Comparison of ENCODE assay signal across 8 mouse cellular contexts in genomic region chr4:135411633-135412032, GRCm38 (mm10). TPM values are rescaled to one million over a fixed set of nuclear protein-coding genes. Genes with fewer than 3 reads are reported as not detected.
DNase-seq lines count a peak whose midpoint lies in the region; ATAC-seq lines count a peak whose summit lies in the region.

No protein-coding gene starts in this region.

- H3K4me2 ChIP-seq in forebrain, embryonic 14.5 days (ENCODE audit: low read length) = no peak overlapping the region
- H3K4me2 ChIP-seq in forebrain, embryonic 15.5 days (replicated peaks) = no peak overlapping the region
- H3K4me2 ChIP-seq in embryonic facial prominence, embryonic 14.5 days (ENCODE audit: low read depth, low read length) = no peak overlapping the region

- ATAC-seq in forebrain, embryonic 14.5 days = no peak
- ATAC-seq in forebrain, embryonic 15.5 days (replicated peaks) = no peak
- peak; percentile 71 for ATAC-seq in embryonic facial prominence, embryonic 14.5 days (ENCODE audit: low read depth)

- H3K4me1 ChIP-seq in forebrain, embryonic 14.5 days (ENCODE audit: control insufficient read depth, insufficient read depth, low read length) = no peaks in the 10 kb centered on the region
- H3K4me1 ChIP-seq in forebrain, embryonic 15.5 days = no peaks in the 10 kb centered on the region
- H3K4me1 ChIP-seq in embryonic facial prominence, embryonic 14.5 days (ENCODE audit: control insufficient read depth, insufficient read depth, low read length) = no peaks in the 10 kb centered on the region

- H3K4me3 ChIP-seq in forebrain, embryonic 14.5 days (ENCODE audit: low read depth, low read length) = no peak overlapping the region
- H3K4me3 ChIP-seq in forebrain, embryonic 15.5 days = no peak overlapping the region
- no peak overlapping the region for H3K4me3 ChIP-seq in embryonic facial prominence, embryonic 14.5 days (ENCODE audit: low read depth, low read length)

- DNase-seq in forebrain, embryonic 14.5 days (ENCODE audit: low spot score) = peak; percentile 72
- DNase-seq in 416B (ENCODE audit: low read depth) (peak; percentile 76), adipocyte (ENCODE audit: low spot score) (peak; percentile 65)
- peak; percentile 71 for DNase-seq in embryonic facial prominence, embryonic 14.5 days (ENCODE audit: low spot score)
- peak; percentile 66 for DNase-seq in kidney, postnatal 14 days
- peak; percentile 63 for DNase-seq in lung, postnatal 10 days
- DNase-seq in spleen, postnatal 36 days (ENCODE audit: low spot score in 2 of 2) = peak; percentile 47 to 51

- H3K9ac ChIP-seq in forebrain, embryonic 14.5 days (ENCODE audit: low read length) = no peak overlapping the region
- no peak overlapping the region for H3K9ac ChIP-seq in forebrain, embryonic 15.5 days (replicated peaks)
- H3K9ac ChIP-seq in embryonic facial prominence, embryonic 14.5 days (ENCODE audit: low read depth, low read length) = no peak overlapping the region

- no peaks in the 10 kb centered on the region for H3K27me3 ChIP-seq in forebrain, embryonic 14.5 days (replicated peaks; ENCODE audit: control insufficient read depth, insufficient read depth, low read length)
- no peaks in the 10 kb centered on the region for H3K27me3 ChIP-seq in forebrain, embryonic 15.5 days
- no peaks in the 10 kb centered on the region for H3K27me3 ChIP-seq in embryonic facial prominence, embryonic 14.5 days (replicated peaks; ENCODE audit: control insufficient read depth, insufficient read depth, low read length)

- no peaks in the 10 kb centered on the region for H3K9me3 ChIP-seq in forebrain, embryonic 14.5 days (replicated peaks; ENCODE audit: control insufficient read depth, low read length)
- no peaks in the 10 kb centered on the region for H3K9me3 ChIP-seq in forebrain, embryonic 15.5 days
- H3K9me3 ChIP-seq in embryonic facial prominence, embryonic 14.5 days (ENCODE audit: control insufficient read depth, low read length) = no peaks in the 10 kb centered on the region

- 27% methylated on average over 4 of the region's 4 CpGs for WGBS in forebrain, embryonic 14.5 days
- WGBS in forebrain, embryonic 15.5 days = 36% methylated on average over 4 of the region's 4 CpGs
- 26% methylated on average over 4 of the region's 4 CpGs for WGBS in embryonic facial prominence, embryonic 14.5 days

- H3K27ac ChIP-seq in forebrain, embryonic 14.5 days (ENCODE audit: low read depth, low read length) = no peak overlapping the region
- no peak overlapping the region for H3K27ac ChIP-seq in forebrain, embryonic 15.5 days (replicated peaks)
- H3K27ac ChIP-seq in embryonic facial prominence, embryonic 14.5 days (replicated peaks; ENCODE audit: low read depth, low read length) = no peak overlapping the region

- H3K36me3 ChIP-seq in forebrain, embryonic 14.5 days (ENCODE audit: control insufficient read depth, insufficient read depth, low read length) = peaks cover 18% of the 10 kb centered on the region; the same call in 1 of the 2 replicates
- 0 out of 2 replicates have a peak, but pooled peaks cover 5% of the 10 kb centered on the region for H3K36me3 ChIP-seq in forebrain, embryonic 15.5 days
- peaks cover 24% of the 10 kb centered on the region for H3K36me3 ChIP-seq in embryonic facial prominence, embryonic 14.5 days (ENCODE audit: control insufficient read depth, insufficient read depth, low read length)

RNA-seq across cellular contexts. Expression of gene Ncmap, which starts 13.6 kb away (rescaled TPM):
- 0.41 and 0.49 TPM in 2 replicates for polyA plus RNA-seq in forebrain, embryonic 14.5 days (2014; fragmentation: Nextera tagmentation; extraction: Ambion mirVana)
- polyA plus RNA-seq in forebrain, embryonic 15.5 days (2015; fragmentation: Nextera tagmentation; extraction: Ambion mirVana) = 0.50 and 0.63 TPM in 2 replicates
- polyA plus RNA-seq in embryonic facial prominence, embryonic 14.5 days (2014; fragmentation: Nextera tagmentation; extraction: Ambion mirVana) = 6.8 and 7.7 TPM in 2 replicates

RNA-seq across cellular contexts. Expression of gene Rcan3, which starts 22.0 kb away (rescaled TPM):
- 17.7 and 27.5 TPM in 2 replicates for polyA plus RNA-seq in forebrain, embryonic 14.5 days (2014; fragmentation: Nextera tagmentation; extraction: Ambion mirVana)
- 25.4 and 27.4 TPM in 2 replicates for polyA plus RNA-seq in forebrain, embryonic 15.5 days (2015; fragmentation: Nextera tagmentation; extraction: Ambion mirVana)
- polyA plus RNA-seq in embryonic facial prominence, embryonic 14.5 days (2014; fragmentation: Nextera tagmentation; extraction: Ambion mirVana) = 12.7 and 14.7 TPM in 2 replicates

RNA-seq across cellular contexts. Expression of gene Srrm1, which starts 58.5 kb away (rescaled TPM):
- 129 and 152 TPM in 2 replicates for polyA plus RNA-seq in forebrain, embryonic 14.5 days (2014; fragmentation: Nextera tagmentation; extraction: Ambion mirVana)
- polyA plus RNA-seq in forebrain, embryonic 15.5 days (2015; fragmentation: Nextera tagmentation; extraction: Ambion mirVana) = 202 and 208 TPM in 2 replicates
- 159 and 163 TPM in 2 replicates for polyA plus RNA-seq in embryonic facial prominence, embryonic 14.5 days (2014; fragmentation: Nextera tagmentation; extraction: Ambion mirVana)
